Mouse (Mus musculus): ENCODE measurements around the gene Chtf18. TPM values are rescaled to one million over a fixed set of nuclear protein-coding genes. Genes with fewer than 3 reads are reported as not detected.
A peak's percentile ranks its signal among the peaks of the same experiment; 100 is the strongest.

The Chtf18 gene
- polyA plus RNA-seq, 1 experiment = 22.8 TPM

GRCm38 (mm10) chr17:25765886-25766285 is 38.7 kb upstream of the Chtf18 start:
- no peak overlapping the region for H3ac ChIP-seq (ENCODE audit: control insufficient read depth, insufficient read length, low read depth)
- no peak overlapping the region for H3K4me3 ChIP-seq (ENCODE audit: insufficient read depth, poor library complexity, severe bottlenecking)
- no peaks in the 10 kb centered on the region for H3K79me3 ChIP-seq (ENCODE audit: low read depth)
- peaks cover 4% of the 10 kb centered on the region for H3K27me3 ChIP-seq (ENCODE audit: control insufficient read depth, insufficient read depth, insufficient read length)
- no peaks in the 10 kb centered on the region for H3K79me2 ChIP-seq (ENCODE audit: control insufficient read depth, insufficient read depth)
- no peaks in the 10 kb centered on the region for H3K36me3 ChIP-seq (ENCODE audit: control insufficient read depth, insufficient read depth)
- TF ChIP-seq CEBPB (IDR thresholded peaks at IDR 0.05; ENCODE audit: low read depth) (no peak), MAX (IDR thresholded peaks at IDR 0.05) (no peak), MYOD1 (IDR thresholded peaks at IDR 0.05; ENCODE audit: control insufficient read depth, insufficient read length, low read depth) (peak; percentile 57), USF1 (IDR thresholded peaks at IDR 0.05; ENCODE audit: low read depth) (no peak)

DNA sequence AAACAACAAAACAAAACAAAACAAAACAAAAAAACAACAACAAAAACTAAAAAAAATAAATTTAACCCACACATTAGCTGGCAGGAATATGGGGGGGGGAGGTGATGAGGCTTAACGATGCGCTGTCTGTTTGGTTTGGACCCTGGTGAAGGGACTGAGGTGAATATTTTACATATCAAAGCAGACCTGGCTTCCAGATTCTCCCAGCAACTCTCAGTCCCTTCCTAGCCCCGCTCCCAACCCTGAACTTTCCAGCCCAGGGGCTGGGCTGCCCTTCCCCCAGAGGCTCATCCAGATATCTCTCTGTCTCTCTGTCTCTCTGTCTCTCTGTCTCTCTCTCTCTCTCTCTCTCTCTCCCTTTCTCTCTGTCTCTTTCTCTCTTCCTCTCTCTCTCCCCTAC is 35.4 kb upstream of the Chtf18 start:
- Histone ChIP-seq H3ac (ENCODE audit: control insufficient read depth, insufficient read length, low read depth) (no peak overlapping the region), H3K79me3 (ENCODE audit: low read depth) (no peaks in the 10 kb centered on the region), H3K79me2 (ENCODE audit: control insufficient read depth, insufficient read depth) (no peaks in the 10 kb centered on the region), H3K27me3 (ENCODE audit: control insufficient read depth, insufficient read depth, insufficient read length) (peaks cover 4% of the 10 kb centered on the region), H3K36me3 (ENCODE audit: control insufficient read depth, insufficient read depth) (no peaks in the 10 kb centered on the region), H3K4me3 (ENCODE audit: insufficient read depth, poor library complexity, severe bottlenecking) (no peak overlapping the region)
- TF ChIP-seq MYOG (IDR thresholded peaks at IDR 0.05; ENCODE audit: control insufficient read depth, extremely low read depth, insufficient read length) = no peak

DNA sequence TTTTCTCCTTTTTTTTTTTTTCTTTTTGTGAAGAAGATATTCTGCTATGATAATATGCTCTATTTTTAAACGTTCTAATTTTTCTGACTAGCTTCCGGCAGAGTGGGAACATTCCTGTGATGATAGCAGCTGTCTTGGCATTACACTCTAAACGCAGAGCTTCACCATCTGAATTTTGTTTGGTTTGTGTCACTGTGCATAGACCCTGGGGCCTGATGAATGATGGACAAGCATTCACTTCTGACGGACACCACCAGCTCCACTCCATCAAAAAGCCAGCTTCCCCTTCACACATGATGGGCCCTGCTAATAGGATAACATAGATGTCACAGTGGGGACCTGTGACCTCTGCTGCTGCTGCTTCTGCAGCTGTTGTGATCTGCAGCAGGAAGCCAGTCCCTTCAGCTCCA is 34.3 kb upstream of the Chtf18 start:
- Histone ChIP-seq H3K79me2 (ENCODE audit: control insufficient read depth, insufficient read depth) (no peaks in the 10 kb centered on the region), H3K36me3 (ENCODE audit: control insufficient read depth, insufficient read depth) (no peaks in the 10 kb centered on the region), H3K79me3 (ENCODE audit: low read depth) (no peaks in the 10 kb centered on the region), H3K4me3 (ENCODE audit: insufficient read depth, poor library complexity, severe bottlenecking) (no peak overlapping the region), H3ac (ENCODE audit: control insufficient read depth, insufficient read length, low read depth) (no peak overlapping the region), H3K27me3 (ENCODE audit: control insufficient read depth, insufficient read depth, insufficient read length) (no peaks in the 10 kb centered on the region)
- TF ChIP-seq CTCF (IDR thresholded peaks at IDR 0.05; ENCODE audit: control insufficient read depth, insufficient read depth, insufficient read length) = no peak
- no peak for TF ChIP-seq FOSL1 (IDR thresholded peaks at IDR 0.05; ENCODE audit: insufficient read depth, low read length, poor library complexity, severe bottlenecking)

- H3K79me3 ChIP-seq (ENCODE audit: low read depth) = no peaks in the 10 kb centered on the region
- H3K79me2 ChIP-seq (ENCODE audit: control insufficient read depth, insufficient read depth) = no peaks in the 10 kb centered on the region
- H3K36me3 ChIP-seq (ENCODE audit: control insufficient read depth, insufficient read depth) = no peaks in the 10 kb centered on the region
- TF ChIP-seq USF1 (IDR thresholded peaks at IDR 0.05; ENCODE audit: low read depth) = no peak
- no peak for TF ChIP-seq CTCF (IDR thresholded peaks at IDR 0.05; ENCODE audit: control insufficient read depth, insufficient read depth, insufficient read length)
- TF ChIP-seq MYOG (IDR thresholded peaks at IDR 0.05; ENCODE audit: control insufficient read depth, extremely low read depth, insufficient read length) = no peak
- TF ChIP-seq MAX (IDR thresholded peaks at IDR 0.05) = no peak
- no peak for TF ChIP-seq FOSL1 (IDR thresholded peaks at IDR 0.05; ENCODE audit: insufficient read depth, low read length, poor library complexity, severe bottlenecking)
- TF ChIP-seq CEBPB (IDR thresholded peaks at IDR 0.05; ENCODE audit: low read depth) = no peak
- no peak for TF ChIP-seq MYOD1 (IDR thresholded peaks at IDR 0.05; ENCODE audit: control insufficient read depth, insufficient read length, low read depth)
- no peak overlapping the region for H3ac ChIP-seq (ENCODE audit: control insufficient read depth, insufficient read length, low read depth)
- no peaks in the 10 kb centered on the region for H3K27me3 ChIP-seq (ENCODE audit: control insufficient read depth, insufficient read depth, insufficient read length)
- H3K4me3 ChIP-seq (ENCODE audit: insufficient read depth, poor library complexity, severe bottlenecking) = no peak overlapping the region
Measured at GRCm38 (mm10) chr17:25760148-25760547, 32.9 kb upstream of the Chtf18 start.

GRCm38 (mm10) chr17:25757691-25758090 is 30.5 kb upstream of the Chtf18 start:
- TF ChIP-seq MYOG (IDR thresholded peaks at IDR 0.05; ENCODE audit: control insufficient read depth, extremely low read depth, insufficient read length) = no peak
- TF ChIP-seq MAX (IDR thresholded peaks at IDR 0.05) = peak; percentile 19
- H3K79me2 ChIP-seq (ENCODE audit: control insufficient read depth, insufficient read depth) = peaks cover 12% of the 10 kb centered on the region
- H3K4me3 ChIP-seq (ENCODE audit: insufficient read depth, poor library complexity, severe bottlenecking) = no peak overlapping the region
- H3K36me3 ChIP-seq (ENCODE audit: control insufficient read depth, insufficient read depth) = no peaks in the 10 kb centered on the region
- H3K79me3 ChIP-seq (ENCODE audit: low read depth) = peaks cover 2% of the 10 kb centered on the region
- no peaks in the 10 kb centered on the region for H3K27me3 ChIP-seq (ENCODE audit: control insufficient read depth, insufficient read depth, insufficient read length)
- H3ac ChIP-seq (ENCODE audit: control insufficient read depth, insufficient read length, low read depth) = no peak overlapping the region

DNA sequence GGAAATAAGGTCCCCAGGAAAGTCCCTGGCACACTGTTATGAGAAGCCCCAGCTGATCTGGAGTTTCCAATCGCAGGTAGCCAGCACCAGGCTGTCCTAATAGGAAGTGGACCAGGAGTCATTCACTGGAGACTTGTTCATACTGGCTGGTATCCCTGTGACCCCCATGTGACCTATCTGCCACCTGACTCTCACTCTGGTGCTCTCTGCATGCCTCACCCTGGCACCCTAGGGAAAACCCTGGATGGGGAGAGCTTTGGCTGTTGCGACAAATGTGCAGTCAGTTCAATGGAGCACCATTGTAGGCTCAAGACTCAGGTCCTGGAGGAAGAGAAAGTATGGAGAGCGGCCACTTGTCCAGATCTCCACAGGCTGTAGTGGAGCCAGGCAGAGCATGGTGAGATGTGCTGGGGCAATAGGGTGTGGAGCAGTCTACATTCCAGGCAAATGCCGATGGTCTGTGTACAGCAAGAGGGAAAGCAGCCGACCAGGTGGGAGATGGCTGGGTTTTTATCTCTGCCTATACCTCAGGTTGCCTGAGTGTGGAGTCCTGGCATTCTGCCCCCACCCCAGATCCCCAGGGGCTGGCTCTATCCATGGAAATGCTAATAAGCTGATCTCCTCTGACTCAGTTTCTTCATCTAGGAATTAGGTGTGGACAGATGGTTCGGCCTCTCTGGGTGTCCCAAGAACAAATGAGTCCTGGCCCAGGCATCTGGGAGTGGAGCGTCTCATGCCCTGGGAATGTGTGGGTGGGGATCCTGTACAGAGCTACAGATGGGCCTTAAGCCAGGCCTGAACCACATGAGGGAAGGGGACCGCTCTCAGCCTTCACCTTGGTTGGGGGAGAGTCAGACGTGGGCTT is 29.4 kb upstream of the Chtf18 start:
- peaks cover 2% of the 10 kb centered on the region for H3K79me3 ChIP-seq (ENCODE audit: low read depth)
- no peaks in the 10 kb centered on the region for H3K36me3 ChIP-seq (ENCODE audit: control insufficient read depth, insufficient read depth)
- H3K79me2 ChIP-seq (ENCODE audit: control insufficient read depth, insufficient read depth) = peaks cover 19% of the 10 kb centered on the region
- no peak overlapping the region for H3ac ChIP-seq (ENCODE audit: control insufficient read depth, insufficient read length, low read depth)
- no peaks in the 10 kb centered on the region for H3K27me3 ChIP-seq (ENCODE audit: control insufficient read depth, insufficient read depth, insufficient read length)
- H3K4me3 ChIP-seq (ENCODE audit: insufficient read depth, poor library complexity, severe bottlenecking) = no peak overlapping the region
- TF ChIP-seq MAX (IDR thresholded peaks at IDR 0.05) (no peak), FOSL1 (IDR thresholded peaks at IDR 0.05; ENCODE audit: insufficient read depth, low read length, poor library complexity, severe bottlenecking) (peak; percentile 71), CEBPB (IDR thresholded peaks at IDR 0.05; ENCODE audit: low read depth) (peak; percentile 11), MYOD1 (IDR thresholded peaks at IDR 0.05; ENCODE audit: control insufficient read depth, insufficient read length, low read depth) (no peak), USF1 (IDR thresholded peaks at IDR 0.05; ENCODE audit: low read depth) (peak; percentile 66), MYOG (IDR thresholded peaks at IDR 0.05; ENCODE audit: control insufficient read depth, extremely low read depth, insufficient read length) (no peak)

Measured in C2C12 (cell line).